Mouse (Mus musculus) hindbrain, postnatal 0 days (tissue): ENCODE results near the gene Leng1. TPM values are rescaled to one million over a fixed set of nuclear protein-coding genes. Genes with fewer than 3 reads are reported as not detected.
A peak's percentile ranks its signal among the peaks of the same experiment; 100 is the strongest.
"Not testable (repeated sequence)": the region's sequence is repeated elsewhere in the genome, so short reads cannot be mapped to it uniquely, and the experiment has no call there.

Experiments
- ATAC-seq: fragments of 200-750 bp; cut with Nextera tagmentation; 2 replicates; pipeline ENCODE4 v1.8.0; 2017; ENCODE audit warnings: mild to moderate bottlenecking, moderate TSS enrichment, moderate library complexity
- DNase-seq: peaks from one replicate; pipeline ENCODE4 v3.0.0-alpha.2; 2015; ENCODE audit warnings: low spot score
- H3K27ac ChIP-seq: fragments of 300-500 bp; sonication (generic); 2 replicates; pipeline ENCODE4 v1.5.1; 2014; ENCODE audit warnings: mild to moderate bottlenecking
- H3K27me3 ChIP-seq: fragments of 300-500 bp; sonication (generic); 2 replicates; pipeline ENCODE4 v1.6.1; 2014; ENCODE audit warnings: low read length, mixed read lengths; ENCODE audit not compliant: insufficient read depth
- H3K36me3 ChIP-seq: fragments of 300-500 bp; sonication (generic); 2 replicates; pipeline ENCODE4 v1.6.1; 2014; ENCODE audit warnings: low read length, mixed read lengths; ENCODE audit not compliant: insufficient read depth
- H3K4me1 ChIP-seq: fragments of 300-500 bp; sonication (generic); 2 replicates; pipeline ENCODE4 v1.6.1; 2014; ENCODE audit warnings: antibody characterized with exemption, low read length, mixed read lengths; ENCODE audit not compliant: insufficient read depth
- H3K4me2 ChIP-seq: fragments of 300-500 bp; sonication (generic); 2 replicates; pipeline ENCODE4 v1.6.1; 2014; ENCODE audit warnings: low read depth, mild to moderate bottlenecking, low read length, moderate library complexity, mixed read lengths
- H3K4me3 ChIP-seq: fragments of 300-500 bp; sonication (generic); 2 replicates; pipeline ENCODE4 v1.5.1; 2014; ENCODE audit warnings: low read length
- H3K9ac ChIP-seq: fragments of 300-500 bp; sonication (generic); replicated peaks from 2 replicates; pipeline ENCODE4 v1.6.1; 2014; ENCODE audit warnings: mild to moderate bottlenecking, low read length, moderate library complexity, mixed read lengths
- H3K9me3 ChIP-seq: fragments of 300-500 bp; sonication (generic); 2 replicates; pipeline ENCODE4 v1.6.1; 2016; ENCODE audit warnings: low read length, mixed read lengths
- CTCF ChIP-seq: IDR thresholded peaks from 2 replicates; pipeline ENCODE4 v1.5.1; 2016; ENCODE audit warnings: antibody characterized with exemption, control low read depth, low read depth
- WGBS: fragments of 180-500 bp; shearing (Covaris S2); extraction: QIAGEN DNeasy Blood & Tissue Kit; methylation state at CpG from one replicate; pipeline ENCODE4 v1.1.7; 2014; 5-methylcytosine and 5-hydroxymethylcytosine counted together
- polyA plus RNA-seq: library from polyadenylated mRNA; unstranded; fragments of >200 nt; fragmentation: Nextera tagmentation; extraction: Ambion mirVana; gene quantifications from 2 replicates; pipeline ENCODE4 v1.2.1, GENCODE M21; 2015
- total RNA-seq: library from RNA; depleted of rRNA; stranded (reverse); fragments of >200 nt; gene quantifications from 2 replicates; pipeline ENCODE4 v1.2.3, GENCODE M21; 2014

Gene Leng1
- total and polyA plus RNA-seq, 2 experiments from 2014 or later, result 2.2 to 10.9 TPM

GRCm38 (mm10) chr7:3703148-3703878 is 37.7 kb upstream of the Leng1 start:
- Histone ChIP-seq H3K4me1 (peaks cover 10% of the 10 kb centered on the region), H3K36me3 (peaks cover 32% of the 10 kb centered on the region), H3K9ac (peak overlapping the region; percentile 65), H3K27me3 (no peaks in the 10 kb centered on the region), H3K4me3 (peak overlapping the region; percentile 71), H3K27ac (peak overlapping the region; percentile 92), H3K4me2 (peak overlapping the region; percentile 87), H3K9me3 (no peaks in the 10 kb centered on the region)
- ATAC-seq (peak; percentile 60), DNase-seq (no peak)
- WGBS, result 21% methylated on average over 6 of the region's 6 CpGs
- no peak for TF ChIP-seq CTCF

- H3K4me1 ChIP-seq, result no peaks in the 10 kb centered on the region
- DNase-seq (no peak), ATAC-seq (no peak)
- no peak overlapping the region for H3K9ac ChIP-seq
- H3K27me3 ChIP-seq, result no peaks in the 10 kb centered on the region
- H3K36me3 ChIP-seq, result peaks cover 37% of the 10 kb centered on the region
- no peaks in the 10 kb centered on the region for H3K9me3 ChIP-seq
- TF ChIP-seq CTCF, result no peak
- WGBS, result 91% methylated on average over 6 of the region's 6 CpGs
- H3K4me2 ChIP-seq, result no peak overlapping the region
- H3K27ac ChIP-seq, result no peak overlapping the region
- H3K4me3 ChIP-seq, result no peak overlapping the region
Observed at GRCm38 (mm10) chr7:3698471-3698870, 32.8 kb upstream of the Leng1 start.

GRCm38 (mm10) chr7:3694949-3695305 is 29.3 kb upstream of the Leng1 start:
- not testable (repeated sequence) for ATAC-seq, DNase-seq, H3K27me3 ChIP-seq, H3K9me3 ChIP-seq, H3K4me1 ChIP-seq
- Histone ChIP-seq H3K9ac (peak overlapping the region; percentile 71), H3K4me2 (peak overlapping the region; percentile 73), H3K36me3 (peaks cover 29% of the 10 kb centered on the region), H3K27ac (peak overlapping the region; percentile 94), H3K4me3 (peak overlapping the region; percentile 89)
- WGBS, result 3% methylated on average over 9 of the region's 9 CpGs

- Histone ChIP-seq H3K27me3 (no peaks in the 10 kb centered on the region), H3K36me3 (peaks cover 23% of the 10 kb centered on the region)
- no peak for TF ChIP-seq CTCF
Observed at GRCm38 (mm10) chr7:3694076-3694948, 28.7 kb upstream of the Leng1 start.

GRCm38 (mm10) chr7:3693809-3694075 is 28.1 kb upstream of the Leng1 start:
- Histone ChIP-seq H3K4me3 (peak overlapping the region; percentile 89), H3K36me3 (peaks cover 18% of the 10 kb centered on the region), H3K27me3 (no peaks in the 10 kb centered on the region), H3K9me3 (no peaks in the 10 kb centered on the region), H3K27ac (peak overlapping the region; percentile 94), H3K9ac (peak overlapping the region; percentile 71), H3K4me1 (peaks cover 8% of the 10 kb centered on the region; the same call in 1 of the 2 replicates), H3K4me2 (peak overlapping the region; percentile 73)
- DNase-seq (no peak), ATAC-seq (peak; percentile 33; the same call in 1 of the 2 replicates)
- TF ChIP-seq CTCF, result no peak
- 0% methylated on average over 18 of the region's 18 CpGs for WGBS

More at GRCm38 (mm10) chr7:3694076-3694948, 28.7 kb upstream of the Leng1 start:
- H3K4me2 ChIP-seq, result peak overlapping the region; percentile 73
- DNase-seq (peak; percentile 85), ATAC-seq (peak; percentile 45)
- H3K4me3 ChIP-seq, result peak overlapping the region; percentile 89
- WGBS, result under 1% methylated on average over 49 of the region's 55 CpGs
- peaks cover 8% of the 10 kb centered on the region; the same call in 1 of the 2 replicates for H3K4me1 ChIP-seq
- peak overlapping the region; percentile 71 for H3K9ac ChIP-seq
- H3K9me3 ChIP-seq, result no peaks in the 10 kb centered on the region
- H3K27ac ChIP-seq, result peak overlapping the region; percentile 94

- Histone ChIP-seq H3K4me2 (peak within 1 kb of the TSS; percentile 73), H3K27me3 (no peaks in the 10 kb centered on the region), H3K9me3 (no peaks in the 10 kb centered on the region), H3K4me3 (peak within 1 kb of the TSS; percentile 89), H3K4me1 (peaks cover 8% of the 10 kb centered on the region; the same call in 1 of the 2 replicates), H3K9ac (peak within 1 kb of the TSS; percentile 93), H3K27ac (peak within 1 kb of the TSS; percentile 94), H3K36me3 (peaks cover 16% of the 10 kb centered on the region)
- under 1% methylated on average over 55 of the region's 55 CpGs for WGBS
- TF ChIP-seq CTCF, result no peak
- DNase-seq, result peak; percentile 99
- peak; percentile 94 for ATAC-seq
Observed at GRCm38 (mm10) chr7:3692987-3693808, 27.6 kb upstream of the Leng1 start, which contains the start of gene Mboat7. TSS of gene Mboat7 (minus strand) at chr7:3693523.
